Mouse (Mus musculus) brown adipose tissue, adult 24 weeks (tissue): ENCODE results near the gene Slc44a3. TPM values are rescaled to one million over a fixed set of nuclear protein-coding genes. Genes with fewer than 3 reads are reported as not detected.

Source experiments
- H3K27ac ChIP-seq: fragments of 200-500 bp; replicated peaks from 2 replicates; pipeline ENCODE4 v1.5.1; 2012; ENCODE audit warnings: low read depth, mild to moderate bottlenecking, low read length
- H3K4me1 ChIP-seq: fragments of 200-500 bp; 2 replicates; pipeline ENCODE4 v1.6.1; 2012; ENCODE audit warnings: low read length, mixed read lengths; ENCODE audit not compliant: control insufficient read depth, insufficient read depth, insufficient read length
- H3K4me3 ChIP-seq: fragments of 200-500 bp; 2 replicates; pipeline ENCODE4 v1.5.1; 2012; ENCODE audit warnings: low read depth, mild to moderate bottlenecking, low read length, moderate library complexity; ENCODE audit not compliant: insufficient read depth
- polyA plus RNA-seq: library from polyadenylated mRNA; stranded (reverse); fragments of >200 nt; gene quantifications from 2 replicates; pipeline ENCODE4 v1.2.4, GENCODE M21; 2012; ENCODE audit not compliant: missing spikeins, insufficient read depth, insufficient read length

Slc44a3 gene
- polyA plus RNA-seq, 1 experiment: 28.5 TPM

- Histone ChIP-seq H3K27ac (no peak overlapping the region), H3K4me1 (no peaks in the 10 kb centered on the region; the same call in 1 of the 2 replicates), H3K4me3 (no peak overlapping the region)
These were observed 109.8 kb downstream of the Slc44a3 start for GRCm38 (mm10) chr3:121422405-121422804.

DNA sequence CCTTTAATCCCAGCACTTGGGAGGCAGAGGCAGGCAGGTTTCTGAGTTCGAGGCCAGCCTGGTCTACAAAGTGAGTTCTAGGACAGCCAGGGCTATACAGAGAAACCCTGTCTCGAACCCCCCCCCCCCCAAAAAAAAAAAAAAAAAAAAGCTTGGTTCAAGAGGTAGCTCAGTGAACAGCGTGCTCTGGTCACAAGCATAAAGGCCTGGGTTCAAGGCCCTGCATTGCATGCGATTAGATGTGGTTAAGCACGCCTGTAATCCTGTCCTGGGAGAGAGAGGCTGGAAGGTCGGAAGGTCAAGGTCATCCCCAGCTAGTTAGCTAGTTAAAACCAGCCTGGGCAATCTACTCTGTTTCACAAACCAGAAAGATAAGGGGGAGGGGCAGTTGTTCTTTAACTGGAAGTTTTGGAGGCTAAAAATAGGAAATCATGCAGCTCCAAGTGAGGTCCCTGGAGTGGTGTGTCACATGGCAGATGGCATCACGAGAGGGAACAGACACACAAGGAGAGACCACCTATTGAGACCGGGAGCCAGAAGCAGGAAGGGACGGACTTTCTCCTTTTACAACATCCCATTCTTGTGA, 113.3 kb downstream of the Slc44a3 start:
- Histone ChIP-seq H3K27ac (no peak overlapping the region), H3K4me3 (no peak overlapping the region), H3K4me1 (no peaks in the 10 kb centered on the region; the same call in none of the 2 replicates)

DNA sequence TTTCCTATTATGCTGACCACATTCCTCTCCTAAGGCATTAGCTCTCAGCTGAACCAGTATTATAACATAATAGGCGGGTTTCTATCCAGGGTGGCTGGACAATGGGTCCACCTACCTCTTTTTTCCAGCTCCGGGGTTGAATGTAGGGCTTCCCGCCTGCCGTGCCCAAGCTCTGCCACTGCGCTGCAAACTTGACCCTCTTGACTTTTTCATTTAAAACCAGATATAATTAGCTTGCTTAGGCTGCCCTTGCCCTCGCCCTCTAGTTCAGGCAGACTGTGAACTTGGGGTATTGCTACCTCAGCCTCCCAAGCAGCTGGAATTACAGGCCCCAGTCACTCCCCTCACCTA, 114.0 kb downstream of the Slc44a3 start:
- Histone ChIP-seq H3K4me1 (no peaks in the 10 kb centered on the region; the same call in none of the 2 replicates), H3K4me3 (no peak overlapping the region), H3K27ac (no peak overlapping the region)

- Histone ChIP-seq H3K4me3 (no peak overlapping the region), H3K27ac (no peak overlapping the region), H3K4me1 (no peaks in the 10 kb centered on the region; the same call in none of the 2 replicates)
These were observed 114.6 kb downstream of the Slc44a3 start for GRCm38 (mm10) chr3:121417379-121418250.

- H3K4me1 ChIP-seq: no peaks in the 10 kb centered on the region; the same call in none of the 2 replicates
- no peak overlapping the region for H3K4me3 ChIP-seq
- no peak overlapping the region for H3K27ac ChIP-seq
These were observed 115.7 kb downstream of the Slc44a3 start for GRCm38 (mm10) chr3:121416171-121417154.

GRCm38 (mm10) chr3:121411450-121411849, 120.8 kb downstream of the Slc44a3 start:
- H3K4me1 ChIP-seq: no peaks in the 10 kb centered on the region
- H3K27ac ChIP-seq: no peak overlapping the region
- H3K4me3 ChIP-seq: no peak overlapping the region

Other genes with a start within 250 kb of the Slc44a3 start
- 2.8 and 8.4 TPM in 2 replicates for gene Tmem56, start 249.3 kb downstream of the Slc44a3 start, polyA plus RNA-seq
- gene Alg14, start 240.6 kb downstream of the Slc44a3 start, polyA plus RNA-seq: 50.0 and 73.2 TPM in 2 replicates
- gene Cnn3, start 105.9 kb downstream of the Slc44a3 start, polyA plus RNA-seq: 28.7 and 35.4 TPM in 2 replicates
- not detected in 2 replicates for gene 4930432M17Rik, start 138.4 kb upstream of the Slc44a3 start, polyA plus RNA-seq
- 32.7 and 54.0 TPM in 2 replicates for gene F3, start 191.1 kb upstream of the Slc44a3 start, polyA plus RNA-seq